Mouse (Mus musculus) mesoderm, embryonic 11.5 days (tissue): ENCODE data around the gene Cdh13.

Experiments
- DNase-seq: peaks from one replicate; pipeline ENCODE4 v3.0.0-alpha.2; 2012; ENCODE audit warnings: low read depth, low spot score

Gene Cdh13

DNA sequence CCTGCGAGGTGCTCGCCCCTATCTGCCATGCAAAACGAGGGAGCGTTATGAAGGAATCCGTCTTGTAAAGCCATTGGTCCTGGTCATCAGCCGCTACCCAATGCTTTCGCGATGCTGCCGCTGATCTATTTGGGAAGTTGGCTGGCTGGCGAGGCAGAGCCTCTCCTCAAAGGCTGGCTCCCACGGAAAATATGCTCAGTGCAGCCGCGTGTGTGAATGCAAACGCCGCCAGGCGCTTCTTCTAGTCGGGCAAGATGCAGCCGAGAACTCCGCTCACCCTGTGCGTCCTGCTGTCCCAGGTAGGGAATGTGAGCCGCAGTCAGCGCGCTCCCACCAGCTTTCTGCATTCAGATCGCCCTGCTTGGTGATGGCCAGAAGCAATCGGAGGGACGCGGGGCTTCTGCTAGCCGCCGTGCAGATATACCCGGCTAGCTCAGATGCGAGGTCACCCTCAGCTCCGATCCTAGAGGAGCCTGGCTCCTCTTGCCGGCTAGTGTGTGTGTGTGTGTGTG lies at the start of gene Cdh13:
TSS of gene Cdh13 (plus strand) at position 134 of the 512 bp plus-strand sequence.
- peak; percentile 74 for DNase-seq

DNA sequence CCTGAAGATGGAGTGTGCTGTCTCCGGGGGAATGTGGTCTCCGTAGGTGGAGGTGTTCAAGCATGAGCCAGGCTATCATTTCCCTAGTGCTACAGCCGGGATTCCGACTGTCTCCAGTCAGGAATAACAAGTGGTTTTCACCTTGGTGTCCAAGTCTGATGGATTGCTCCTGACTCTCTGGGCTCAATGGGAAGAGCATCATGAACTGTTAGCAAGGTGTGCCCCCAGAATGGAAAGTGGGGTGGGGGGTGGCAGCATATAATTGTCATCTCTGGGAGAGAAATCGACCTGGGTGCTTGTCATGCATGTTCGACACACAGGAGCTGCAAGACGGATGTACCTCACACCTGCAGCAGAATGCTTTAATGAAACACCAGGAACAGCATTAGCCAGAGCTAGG lies 47.9 kb upstream of the Cdh13 start:
- DNase-seq: no peak

DNA sequence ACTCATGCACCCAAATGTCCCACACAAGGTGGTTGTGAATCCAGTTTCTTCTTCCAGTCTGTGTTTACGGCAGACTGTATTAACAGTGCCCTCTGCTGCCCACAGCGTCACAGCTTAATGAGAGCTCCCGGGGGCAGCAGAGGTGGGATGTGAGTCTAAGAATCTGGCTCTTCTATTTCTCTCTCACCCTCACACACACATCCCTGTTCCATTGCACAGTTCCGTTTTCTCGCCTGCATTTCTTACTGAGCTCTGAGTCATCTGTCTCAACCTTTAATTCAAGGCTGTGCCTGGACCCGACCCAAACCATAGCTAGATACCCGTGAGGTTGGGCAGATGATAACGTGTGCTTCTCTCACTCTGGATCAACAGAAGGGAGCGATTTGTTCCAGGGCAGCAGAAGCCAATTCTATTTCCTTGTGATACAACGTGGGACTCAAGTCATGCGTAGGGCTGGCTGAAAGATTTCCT lies 46.3 kb upstream of the Cdh13 start:
- DNase-seq: peak; percentile 8

DNA sequence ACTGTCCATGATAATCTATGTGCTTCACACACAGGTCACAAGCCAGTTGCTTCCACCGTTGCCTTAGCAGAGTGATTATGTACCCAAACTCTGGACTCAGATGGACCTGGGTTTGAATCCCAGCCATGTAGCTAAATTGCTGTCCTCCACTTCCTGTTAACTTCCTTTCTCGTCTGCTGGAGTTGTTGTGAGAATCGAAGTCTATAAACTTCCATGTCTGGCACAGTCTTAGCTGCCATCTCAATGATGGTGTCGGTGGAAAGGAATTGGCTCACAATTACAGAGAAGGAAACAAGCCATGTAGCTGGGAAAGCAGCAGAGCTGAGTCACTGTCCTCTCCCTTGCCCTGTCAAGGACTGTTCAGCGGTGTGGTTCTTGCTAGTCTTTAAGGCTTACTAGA lies 45.4 kb upstream of the Cdh13 start:
- no peak for DNase-seq

DNA sequence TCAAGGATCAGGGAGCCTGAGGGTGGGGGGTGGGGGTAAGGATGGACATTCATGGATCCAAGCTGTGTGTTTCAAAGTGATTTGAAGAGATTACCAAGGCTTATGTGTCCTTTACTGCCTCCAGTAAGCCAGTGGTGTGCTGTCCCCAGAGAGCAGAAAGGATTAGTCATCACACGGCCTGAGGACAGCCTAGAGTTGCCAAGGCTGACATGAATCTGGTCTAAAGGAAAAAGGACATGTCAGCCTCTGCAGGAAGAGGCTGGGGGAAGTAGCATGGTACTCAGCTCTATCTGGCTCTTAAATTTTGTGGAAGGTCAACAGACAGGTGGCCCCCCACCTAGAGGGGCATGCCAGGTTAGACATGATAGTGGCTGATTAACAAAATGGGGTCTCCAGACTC lies 44.3 kb upstream of the Cdh13 start:
- no peak for DNase-seq

DNA sequence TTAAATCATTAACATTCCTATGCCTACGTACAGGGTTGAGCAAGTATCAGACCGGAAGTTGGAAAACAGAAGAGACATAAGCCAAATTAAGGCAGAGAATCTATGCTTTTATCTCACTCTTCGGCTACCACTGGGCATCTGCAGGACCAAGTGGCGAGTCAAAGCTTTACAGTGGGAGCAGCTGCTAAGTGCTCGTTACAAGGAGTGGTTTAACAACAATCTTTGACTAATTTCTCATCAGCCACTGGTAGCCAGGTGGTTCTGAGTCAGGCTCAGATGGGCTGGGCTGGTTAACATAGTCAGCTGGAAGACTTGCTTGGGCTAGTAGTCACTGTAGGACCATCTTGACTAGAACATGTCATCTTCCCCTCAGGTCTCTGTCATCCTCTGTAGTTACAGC lies 34.2 kb upstream of the Cdh13 start:
- DNase-seq: no peak

DNA sequence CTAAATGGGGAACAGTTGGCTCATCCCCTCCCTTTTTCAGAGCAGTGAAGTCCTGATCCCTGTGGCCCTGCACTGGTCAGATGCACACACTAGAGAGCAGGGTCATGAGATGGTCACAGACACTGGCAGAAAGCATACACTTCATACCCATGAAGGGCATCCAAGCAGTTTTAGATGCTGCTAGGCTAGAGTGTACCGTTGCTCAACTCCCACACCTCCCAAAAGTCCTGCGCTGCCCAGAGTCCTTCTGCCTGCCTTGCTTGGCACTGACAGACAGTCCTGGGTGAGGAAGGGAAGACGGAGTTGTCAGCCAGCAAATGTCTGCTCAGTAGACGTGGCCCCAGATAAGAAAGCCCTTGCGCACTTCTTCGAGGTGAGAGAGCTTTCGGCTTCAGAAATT lies 33.6 kb upstream of the Cdh13 start:
- DNase-seq: no peak

DNA sequence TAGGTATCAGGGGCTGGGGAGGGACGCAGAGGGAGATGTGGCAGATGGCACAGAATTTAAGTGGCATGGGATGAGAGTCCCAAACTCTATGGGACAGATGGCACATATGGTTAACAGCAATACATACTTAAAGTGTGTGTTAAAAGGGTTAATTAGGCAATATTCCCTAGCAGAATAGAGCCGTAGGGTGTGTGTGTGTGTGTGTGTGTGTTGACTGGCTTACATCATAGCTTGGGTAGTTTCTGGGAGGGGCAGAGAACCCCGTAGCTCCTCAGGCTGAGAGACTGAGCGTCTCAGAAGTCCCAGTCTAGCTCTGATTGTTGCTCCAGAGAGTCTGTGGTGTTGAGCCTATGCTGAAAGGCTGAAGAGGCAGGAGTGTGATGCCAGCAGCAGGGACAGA lies 20.4 kb upstream of the Cdh13 start:
- no peak for DNase-seq

DNA sequence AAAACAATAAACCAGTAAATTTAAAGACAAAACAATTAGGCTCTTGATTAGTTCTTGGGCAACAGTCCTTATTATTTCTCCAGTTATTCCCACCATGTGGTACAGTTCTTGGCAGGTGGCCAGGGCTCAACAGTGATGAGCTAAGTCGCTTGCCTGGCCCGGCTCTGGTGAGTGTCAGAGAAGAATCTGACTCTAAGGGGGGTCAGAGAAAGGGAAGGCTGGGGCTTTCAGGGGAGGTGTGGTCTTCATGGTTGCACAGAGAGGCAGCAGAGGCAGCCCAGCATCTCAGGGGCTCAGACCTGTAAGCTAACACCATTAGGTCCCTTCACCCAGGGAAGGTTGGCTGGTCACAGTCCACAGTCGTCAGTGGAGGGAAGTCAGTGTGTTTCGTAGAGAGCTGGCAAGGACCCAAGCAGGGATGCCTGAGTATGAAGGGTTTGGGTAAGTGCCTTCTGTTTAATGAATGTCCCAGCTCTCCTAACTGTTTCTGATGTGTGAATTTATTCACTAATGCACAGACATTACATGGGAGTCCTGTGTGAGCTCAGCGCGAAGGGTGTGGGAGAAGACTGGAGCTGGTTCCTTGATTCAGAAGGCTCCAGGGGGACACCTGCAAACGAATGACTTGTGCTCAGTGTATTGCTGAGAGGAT lies 12.7 kb upstream of the Cdh13 start:
- DNase-seq: no peak

DNA sequence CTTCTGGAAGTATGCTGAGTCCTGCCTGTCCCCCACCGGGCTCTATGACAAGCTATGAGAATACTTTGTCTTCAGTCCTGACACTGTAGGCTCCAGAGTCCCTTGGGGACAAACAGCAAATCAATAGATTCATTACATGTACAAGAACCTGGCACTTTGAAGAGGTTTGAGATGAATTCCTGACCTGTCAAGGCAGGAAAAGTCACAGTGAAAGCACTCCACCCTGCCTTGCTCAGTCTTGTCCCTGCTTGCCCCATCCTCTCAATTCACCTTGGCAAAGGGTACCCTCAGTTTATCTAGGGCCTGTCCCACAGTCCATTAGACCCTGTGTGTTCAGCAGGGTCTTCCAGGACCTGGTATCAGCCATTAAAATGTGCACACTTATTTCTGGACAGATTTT lies 11.0 kb upstream of the Cdh13 start:
- DNase-seq: no peak

DNA sequence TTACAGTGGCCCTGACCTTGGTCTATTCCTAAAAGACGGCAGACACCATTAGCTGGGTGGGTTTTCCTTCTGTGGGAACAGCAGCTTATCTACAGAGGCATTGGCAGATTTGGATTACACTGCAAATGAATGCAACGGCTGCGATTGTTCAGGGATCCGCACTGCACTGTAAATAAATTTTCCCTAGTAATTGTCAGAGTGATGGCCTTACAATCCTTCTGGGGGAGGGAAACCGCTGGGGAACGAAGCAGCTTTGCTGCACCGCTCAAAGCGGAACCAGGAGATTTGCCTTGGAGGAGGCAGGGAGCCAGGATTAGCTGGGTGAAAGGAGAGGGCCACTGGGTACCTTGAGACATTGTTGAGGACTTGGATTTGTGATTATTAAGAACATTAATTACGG lies 9.3 kb upstream of the Cdh13 start:
- DNase-seq: no peak

DNA sequence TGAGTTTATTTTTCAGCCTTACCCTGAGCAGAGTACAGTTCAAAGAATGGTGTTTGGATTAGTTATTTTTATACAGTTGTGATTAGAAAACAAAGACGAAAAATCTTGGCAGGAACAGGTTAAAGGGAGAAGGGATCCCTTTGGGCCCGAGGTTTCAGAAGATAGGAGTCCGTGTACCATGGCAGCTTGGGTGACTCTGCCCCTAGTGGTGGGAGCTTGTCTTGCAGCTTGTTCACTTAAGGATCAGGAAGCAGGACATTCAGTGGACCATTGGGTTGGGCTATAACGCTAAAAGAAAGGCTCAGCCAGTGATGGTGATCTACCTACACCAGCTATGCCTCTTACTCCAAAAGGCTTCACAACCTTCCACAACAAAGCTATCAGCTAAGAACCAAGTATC lies 8.8 kb upstream of the Cdh13 start:
- DNase-seq: peak; percentile 81

DNA sequence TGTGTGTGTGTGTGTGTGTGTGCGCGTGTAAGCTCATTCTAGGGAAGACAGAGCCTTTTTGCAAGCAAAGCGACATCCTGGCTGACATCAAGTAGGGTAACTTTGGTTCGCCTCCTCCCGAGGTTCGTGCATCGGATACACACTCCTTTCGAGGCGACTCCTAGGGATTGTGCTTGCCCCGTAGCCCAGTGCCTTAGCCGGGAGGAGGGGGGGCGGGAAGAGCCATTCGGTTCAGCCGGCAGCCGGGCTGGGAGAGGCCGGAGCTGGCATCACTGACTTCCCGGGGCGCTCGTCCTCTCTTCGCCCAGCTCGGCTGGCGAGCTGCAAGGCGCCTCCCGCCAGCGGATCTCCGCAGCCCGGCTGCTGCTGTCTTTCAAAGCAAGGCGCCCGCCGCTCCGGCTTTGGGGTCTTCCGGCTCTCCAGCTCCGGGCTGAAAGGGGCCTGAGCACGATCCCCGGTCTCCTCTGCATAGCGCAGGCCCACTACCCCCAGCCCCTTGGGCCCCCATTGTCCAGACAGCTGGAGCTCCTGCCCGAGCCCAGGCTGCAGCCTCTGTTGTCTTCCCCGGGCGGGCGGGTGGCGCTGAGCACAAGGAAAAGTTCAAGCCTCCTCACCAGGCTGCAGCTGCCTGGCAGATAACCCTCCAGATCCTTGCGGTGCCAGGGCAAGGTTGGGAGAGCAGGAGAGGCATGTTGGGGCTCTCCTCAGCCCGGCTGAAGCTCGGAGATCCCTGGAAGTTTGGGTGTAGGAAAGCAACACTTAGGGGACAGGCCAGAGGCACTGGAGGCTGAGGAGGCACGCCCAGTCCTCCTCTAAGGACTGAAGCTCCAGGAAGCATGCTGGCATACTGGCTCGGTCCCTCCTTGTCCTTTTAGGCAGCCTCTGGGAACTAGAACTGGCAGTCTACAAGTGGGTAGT lies 838 bp downstream of the Cdh13 start:
- peak; percentile 64 for DNase-seq

DNA sequence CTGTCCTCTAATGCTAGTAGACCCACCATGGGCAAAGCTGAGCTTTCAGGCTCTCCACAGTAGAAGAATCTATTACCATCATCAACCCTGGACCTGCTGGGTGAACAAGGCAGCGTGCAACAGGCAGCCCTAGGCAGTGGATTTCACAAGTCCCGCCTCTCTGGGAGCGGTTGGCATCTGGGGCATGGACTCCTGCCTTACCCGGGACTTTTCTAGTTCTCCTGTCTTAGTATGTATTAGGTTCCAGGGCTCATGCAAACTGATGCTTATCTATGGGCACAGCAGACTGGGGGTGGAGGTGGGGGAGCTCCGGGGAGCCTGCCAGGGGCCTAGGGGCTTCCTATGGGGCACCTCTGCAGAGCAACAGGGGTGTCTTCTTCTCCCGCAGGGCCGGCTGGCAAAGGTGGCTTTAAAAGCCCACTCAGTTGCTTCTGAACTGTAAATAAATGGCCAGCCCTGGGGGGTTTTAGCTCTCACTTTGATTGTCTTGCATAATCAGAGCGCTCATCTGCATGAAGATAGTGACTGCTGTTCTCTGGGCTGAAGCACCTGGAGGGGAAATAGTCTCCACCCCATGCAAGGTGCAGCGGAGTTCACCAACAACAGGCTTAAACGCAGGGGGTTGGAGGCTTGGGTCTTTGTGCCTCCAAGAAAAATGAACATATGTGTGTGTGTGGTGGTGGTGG lies 2.2 kb downstream of the Cdh13 start:
- DNase-seq: no peak

DNA sequence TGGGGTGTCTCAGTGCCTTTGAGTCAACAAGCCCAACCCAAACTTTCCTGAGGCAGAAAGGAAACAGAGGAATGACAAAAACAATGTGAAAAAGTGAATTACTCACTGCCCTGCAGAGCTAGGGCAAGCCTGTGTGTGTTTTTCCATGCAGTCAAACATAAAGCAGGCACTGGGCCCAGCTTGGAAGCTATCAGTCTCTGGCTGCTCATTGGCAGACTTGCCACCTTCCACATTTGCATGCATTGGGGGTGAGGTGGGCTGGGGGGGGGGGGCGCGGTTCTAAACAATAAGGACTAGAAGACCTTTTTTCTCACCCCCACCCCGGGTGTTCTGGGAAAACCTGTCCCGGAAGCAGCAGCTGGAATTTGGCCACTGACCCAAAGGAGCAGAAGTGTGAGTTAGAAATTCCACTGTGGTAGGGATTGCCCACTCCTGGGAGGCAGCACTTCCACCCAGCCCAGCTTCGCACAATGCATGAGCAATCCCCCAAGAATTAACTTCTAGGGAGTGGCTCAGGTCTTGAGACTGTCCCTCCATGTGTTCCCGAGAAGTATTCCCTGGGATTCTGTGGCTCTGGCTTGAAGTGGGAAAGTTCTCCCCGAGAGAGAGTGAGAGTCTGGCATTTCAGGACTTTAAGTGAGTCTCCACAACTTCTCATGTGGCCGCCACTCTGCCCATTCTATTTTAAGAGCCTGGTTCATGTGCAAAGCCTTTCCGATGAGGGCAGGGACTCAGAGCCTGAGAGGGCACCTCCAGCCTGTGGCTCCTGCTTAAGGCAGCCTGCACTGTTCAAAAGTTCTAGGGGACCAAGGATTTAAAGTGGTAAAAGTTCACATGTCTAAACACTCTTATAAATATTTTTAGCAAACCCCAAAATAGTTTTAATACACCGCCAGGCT lies 3.0 kb downstream of the Cdh13 start:
- no peak for DNase-seq

DNA sequence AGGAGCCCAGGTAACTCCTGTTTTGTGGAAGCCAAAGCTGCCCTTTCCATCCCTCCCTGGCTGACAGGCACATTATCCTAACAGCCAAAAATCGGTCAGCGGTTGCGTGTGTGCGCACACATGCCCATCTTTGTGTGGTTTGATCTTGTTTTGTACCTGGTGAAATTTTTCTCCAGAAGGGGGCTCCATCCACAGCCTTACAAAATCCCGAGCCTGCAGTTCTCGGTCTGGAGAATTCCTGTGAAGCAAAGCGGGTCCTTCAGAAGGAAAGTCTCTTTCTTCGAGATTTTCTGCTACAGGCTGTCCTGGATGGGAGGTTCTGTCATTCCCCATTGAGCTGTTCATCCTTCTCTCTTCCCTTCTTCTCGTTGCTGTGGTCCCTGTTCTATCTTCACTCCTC lies 4.0 kb downstream of the Cdh13 start:
- DNase-seq: peak; percentile 37

DNA sequence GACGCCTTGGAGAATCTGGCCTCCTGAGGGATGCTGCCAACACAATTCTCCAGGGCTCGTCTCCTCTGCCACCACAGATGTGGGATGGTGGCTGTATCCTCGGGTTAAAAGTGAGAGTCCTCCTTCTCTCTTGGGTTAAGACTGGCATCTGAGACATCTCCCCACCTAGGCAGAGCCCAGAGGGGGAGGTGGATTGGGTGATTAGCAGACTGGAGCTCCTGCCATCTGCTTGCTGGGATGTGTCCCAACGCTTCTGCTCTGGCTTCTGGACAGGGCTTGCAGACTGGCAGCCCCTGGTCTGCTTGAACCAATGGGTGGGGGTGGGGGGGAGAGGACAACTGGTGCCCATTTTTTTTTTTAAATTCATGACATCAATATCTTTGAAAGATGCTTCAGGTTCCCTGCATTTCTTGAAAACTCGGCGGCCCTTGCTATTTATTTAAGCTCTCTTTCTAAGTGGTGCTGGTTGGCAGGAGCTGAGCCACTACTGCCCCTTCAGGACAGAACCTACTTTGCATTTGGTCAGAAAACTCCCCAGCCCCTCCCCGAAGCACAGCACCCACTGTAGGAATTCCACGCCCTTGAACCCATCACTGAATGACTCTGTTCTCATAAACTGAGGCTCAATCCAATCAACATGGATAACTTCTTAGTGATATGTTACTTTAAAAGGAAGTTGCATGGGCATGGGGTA lies 4.9 kb downstream of the Cdh13 start:
- no peak for DNase-seq

DNA sequence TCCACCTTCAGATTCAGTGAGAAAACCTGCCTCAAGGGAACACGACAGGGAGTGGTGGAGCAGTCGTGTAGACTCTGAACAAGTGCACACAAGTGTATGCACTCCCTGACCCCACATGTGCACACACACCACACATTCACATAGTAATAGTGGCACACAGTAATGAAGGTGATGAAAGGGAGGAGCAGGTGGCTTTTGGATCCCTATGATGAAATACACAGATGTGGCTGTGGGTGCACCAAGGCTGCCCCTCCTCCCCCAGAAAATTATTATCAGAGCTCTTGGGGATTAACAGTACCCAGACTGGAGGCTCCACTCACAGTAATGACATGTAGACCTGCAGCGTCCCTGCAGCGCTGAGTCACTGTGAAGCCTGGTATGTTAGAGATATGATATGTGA lies 5.6 kb downstream of the Cdh13 start:
- DNase-seq: no peak

DNA sequence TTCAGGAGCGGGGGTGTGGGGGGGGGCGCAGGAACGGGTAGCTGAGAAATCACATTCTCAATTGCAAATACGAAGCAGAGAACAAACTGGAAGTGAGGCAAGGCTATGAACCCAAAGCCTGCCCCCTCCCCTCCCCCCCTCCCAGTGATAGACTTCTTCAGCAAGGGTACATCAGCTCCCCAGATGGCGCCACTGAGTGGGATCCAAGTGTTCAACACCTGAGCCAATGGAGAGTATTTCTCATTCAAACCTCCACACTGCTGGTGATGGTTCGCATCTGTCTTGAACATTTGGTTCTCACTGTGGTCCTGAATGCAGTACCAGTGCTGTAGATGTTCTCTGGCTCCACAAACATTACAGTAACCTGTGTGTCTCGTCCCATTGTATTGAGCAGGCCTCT lies 6.0 kb downstream of the Cdh13 start:
- DNase-seq: no peak

DNA sequence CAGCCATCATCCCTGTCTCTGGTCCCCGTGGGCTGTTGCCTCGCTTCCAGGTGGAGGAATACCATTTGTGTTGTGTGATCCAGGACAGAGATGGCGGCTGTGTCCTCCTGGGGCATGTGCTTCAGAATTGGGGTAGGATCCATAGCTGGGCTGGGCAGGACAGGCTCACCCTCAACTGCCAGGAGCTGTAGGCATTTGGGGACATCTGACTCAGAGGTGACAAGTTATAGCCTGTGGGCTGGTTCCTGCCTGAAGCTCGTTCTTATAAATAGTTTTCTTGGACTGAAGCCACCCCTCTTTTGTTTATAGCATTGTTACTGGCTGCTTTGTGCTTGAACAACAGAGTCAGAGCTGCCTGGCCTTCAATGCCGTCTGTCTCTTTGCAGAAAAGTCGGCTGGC lies 6.7 kb downstream of the Cdh13 start:
- DNase-seq: no peak

DNA sequence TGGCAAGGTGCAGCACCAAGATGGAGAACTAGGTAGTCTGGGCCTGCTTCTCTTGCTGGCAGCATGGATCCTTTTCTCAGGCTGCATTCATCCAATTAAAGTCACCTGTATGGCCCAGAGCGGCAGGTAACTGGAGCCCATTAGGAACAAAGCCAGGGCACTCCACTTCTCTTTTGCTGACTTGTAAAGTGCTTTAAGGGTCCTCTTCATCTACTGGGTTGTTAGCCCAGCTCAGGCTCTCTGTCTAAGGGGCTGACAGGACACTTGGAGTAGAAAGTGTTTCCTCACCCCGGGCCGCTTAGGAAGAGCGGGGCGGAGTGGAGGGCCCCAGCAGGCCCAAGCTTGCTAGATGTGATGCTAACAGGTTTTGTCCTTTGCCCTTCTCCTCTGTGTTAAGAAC lies 12.9 kb downstream of the Cdh13 start:
- no peak for DNase-seq
